Mouse (Mus musculus) urinary bladder, adult 18-20 months (tissue): ENCODE measurements around the gene Fam129a.

ENCODE experiments used
- DNase-seq, 2 experiments: peaks; one replicate each; pipeline ENCODE4 v3.0.0; 2022; ENCODE audit warnings: low spot score in 2 of 2, mixed read lengths in 2 of 2

Fam129a gene

DNA sequence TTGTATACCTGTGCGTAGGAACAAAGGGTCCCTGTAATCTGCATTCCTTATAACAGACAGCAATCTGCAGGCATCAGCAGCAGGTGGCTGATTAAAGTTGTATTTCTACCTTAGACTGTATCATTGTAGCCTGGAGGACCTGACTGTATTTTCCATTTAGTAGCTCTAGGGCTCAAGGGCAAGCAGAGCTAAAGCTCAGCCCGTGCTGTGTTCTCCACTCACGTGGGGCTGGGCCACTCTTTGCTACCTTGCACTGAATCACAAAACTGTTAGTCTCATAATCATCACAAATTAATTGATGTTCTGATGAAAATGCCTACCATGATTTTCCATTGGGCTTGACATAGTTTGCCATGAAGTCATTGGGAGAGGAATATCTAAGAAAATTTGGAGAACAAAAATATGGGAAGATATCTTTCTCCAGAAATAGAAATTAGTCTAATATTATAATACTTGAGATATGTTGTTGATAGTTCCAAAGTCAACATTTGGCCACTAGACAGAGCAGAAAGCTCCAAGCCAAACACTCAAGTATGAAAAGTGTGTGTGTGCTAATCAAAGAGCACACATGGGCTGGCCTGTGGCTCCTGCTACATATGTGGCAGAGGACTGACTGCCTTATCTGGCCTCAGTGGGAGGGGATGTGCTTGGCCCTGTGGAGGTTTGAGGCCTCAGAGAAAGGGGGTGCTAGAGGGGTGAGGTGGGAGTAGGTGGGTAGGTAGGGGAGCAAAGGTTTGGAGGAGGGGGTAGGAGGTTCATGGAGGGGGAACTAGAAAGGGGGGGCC is 53.6 kb downstream of the Fam129a start:
- no peak for DNase-seq

DNA sequence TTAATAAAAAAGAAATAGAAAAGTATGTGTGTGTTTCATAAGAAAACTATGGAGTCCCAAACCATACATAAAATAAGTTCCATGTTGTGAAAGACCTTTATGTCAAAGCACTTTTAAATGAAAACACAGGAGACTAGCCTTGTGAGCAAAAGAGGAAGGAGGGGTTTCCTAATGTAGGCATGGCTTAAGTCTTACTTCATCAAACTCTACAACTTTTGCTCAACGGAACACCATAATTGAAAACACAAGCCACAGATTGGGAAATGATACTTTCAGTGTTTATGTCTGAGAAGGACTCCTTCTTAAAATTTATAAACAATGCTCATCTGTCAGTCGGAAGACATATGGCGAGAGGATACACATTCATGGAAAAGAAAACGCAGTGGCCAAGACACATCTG is 54.3 kb downstream of the Fam129a start:
- DNase-seq: no peak

GRCm38 (mm10) chr1:151625690-151626089 is 54.7 kb downstream of the Fam129a start:
- no peak for DNase-seq

GRCm38 (mm10) chr1:151626631-151627030 is 55.6 kb downstream of the Fam129a start:
- DNase-seq: no peak

- no peak for DNase-seq
These were observed 56.2 kb downstream of the Fam129a start for GRCm38 (mm10) chr1:151627141-151627540.

- DNase-seq: no peak
These were observed 58.7 kb downstream of the Fam129a start for GRCm38 (mm10) chr1:151629591-151630250.

- DNase-seq: no peak
These were observed 59.3 kb downstream of the Fam129a start for GRCm38 (mm10) chr1:151630251-151630628.

- no peak for DNase-seq
These were observed 60.1 kb downstream of the Fam129a start for GRCm38 (mm10) chr1:151631061-151631460.

GRCm38 (mm10) chr1:151631703-151632294 is 60.8 kb downstream of the Fam129a start:
- DNase-seq: no peak

- no peak for DNase-seq
These were observed 61.8 kb downstream of the Fam129a start for GRCm38 (mm10) chr1:151632567-151633356.

- DNase-seq: no peak
These were observed 65.7 kb downstream of the Fam129a start for GRCm38 (mm10) chr1:151636637-151637036.

DNA sequence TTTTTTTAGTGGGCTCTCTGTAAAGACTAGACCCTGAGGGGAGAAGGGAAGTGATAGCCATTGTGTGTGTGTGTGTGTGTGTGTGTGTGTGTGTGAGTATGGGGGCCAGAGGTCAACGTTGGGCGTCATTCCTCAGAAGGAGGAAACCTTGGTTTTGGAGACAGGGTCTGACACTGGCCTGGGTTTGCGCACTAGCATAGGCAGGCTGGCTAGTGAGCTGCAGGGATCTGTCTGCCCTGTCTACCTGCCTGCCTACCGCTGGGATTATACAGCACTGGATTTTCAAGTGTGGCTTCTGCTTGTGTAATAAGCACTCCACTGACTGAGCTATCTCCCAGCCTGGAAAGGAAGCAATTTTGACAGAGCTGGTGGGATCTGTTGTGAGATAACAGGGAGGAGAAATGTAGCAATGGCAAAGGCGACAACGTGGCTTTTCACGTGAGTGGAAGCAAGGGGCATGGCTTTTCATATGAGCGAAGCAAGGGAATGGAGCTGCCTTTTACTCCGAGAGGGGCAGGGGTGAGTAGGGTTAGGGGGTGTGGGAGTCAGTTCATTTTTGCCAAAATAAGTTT is 66.5 kb downstream of the Fam129a start:
- no peak for DNase-seq

- no peak for DNase-seq
These were observed 67.4 kb downstream of the Fam129a start for GRCm38 (mm10) chr1:151638357-151638756.

DNA sequence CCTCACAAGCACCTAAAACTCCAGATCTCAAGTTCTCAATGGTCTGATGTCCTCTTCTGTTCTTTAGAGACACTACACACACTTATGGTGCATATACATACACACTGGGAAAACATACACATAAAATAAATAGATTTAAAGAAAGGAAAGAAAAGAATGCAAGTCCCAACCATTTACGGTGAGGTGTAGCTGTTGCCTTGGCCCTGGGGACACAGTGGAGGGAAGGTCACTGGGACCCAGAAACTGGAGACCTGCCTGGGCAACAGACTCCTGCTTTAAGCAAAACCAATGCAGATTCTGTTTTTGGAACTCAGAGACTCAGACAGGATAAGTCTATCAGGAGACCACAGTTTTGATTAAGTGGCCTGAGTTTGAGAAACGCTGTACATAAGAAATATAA is 67.8 kb downstream of the Fam129a start:
- no peak for DNase-seq

- no peak for DNase-seq
These were observed 75.4 kb downstream of the Fam129a start for GRCm38 (mm10) chr1:151646380-151646779.

DNA sequence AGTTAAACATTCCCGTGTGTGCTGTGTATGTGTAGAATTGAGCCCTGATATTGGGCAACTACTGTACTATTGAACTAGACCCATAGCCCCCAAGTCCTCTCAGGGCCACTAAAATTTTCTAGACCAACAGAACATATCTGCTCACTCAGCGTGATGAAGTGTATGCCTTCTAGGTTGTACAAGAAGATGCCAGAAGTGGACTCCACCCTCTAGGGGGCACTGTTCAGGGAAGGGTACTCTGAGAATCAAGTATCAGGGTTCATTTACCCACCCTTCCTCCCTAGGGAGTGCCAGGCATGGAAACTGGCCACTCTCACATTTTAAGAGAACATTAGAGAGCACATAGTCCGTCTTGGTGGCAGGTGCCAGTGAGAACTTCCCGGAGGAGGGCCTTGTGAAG is 77.1 kb downstream of the Fam129a start:
- DNase-seq: no peak

- no peak for DNase-seq
These were observed 86.1 kb downstream of the Fam129a start for GRCm38 (mm10) chr1:151657042-151657605.

- no peak for DNase-seq
These were observed 87.4 kb downstream of the Fam129a start for GRCm38 (mm10) chr1:151658291-151658830.

- no peak for DNase-seq
These were observed 88.7 kb downstream of the Fam129a start for GRCm38 (mm10) chr1:151659636-151660035.

- DNase-seq: no peak
These were observed 89.3 kb downstream of the Fam129a start for GRCm38 (mm10) chr1:151660251-151660650.

DNA sequence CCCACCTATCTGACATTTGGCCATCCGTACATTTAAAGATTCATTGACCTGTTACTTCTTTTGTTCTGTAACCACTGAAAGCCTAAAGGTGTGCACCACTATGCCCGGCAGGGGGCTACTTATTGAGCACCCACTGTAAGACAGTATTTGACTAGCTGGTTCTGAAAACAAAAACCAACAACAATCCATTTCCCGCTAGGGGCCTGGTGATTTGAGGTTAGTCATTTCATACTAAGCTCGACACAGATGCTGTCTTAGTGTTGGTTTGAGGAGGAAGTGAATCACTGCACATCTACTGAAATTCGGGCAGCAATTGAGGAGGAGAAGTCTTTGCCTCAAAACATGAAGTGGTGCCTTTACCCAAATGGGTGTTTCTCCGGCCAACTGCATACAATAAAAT is 89.9 kb downstream of the Fam129a start:
- DNase-seq: no peak
